Mouse (Mus musculus) myocyte (in vitro differentiated cells): Measurements from ENCODE around the gene Smarcc1.

Experiments used
- E2F4 ChIP-seq: IDR thresholded peaks from one replicate; pipeline ENCODE4 v1.6.1; 2011; ENCODE audit warnings: mild to moderate bottlenecking, control low read depth, moderate library complexity; ENCODE audit not compliant: insufficient read depth
- MAX ChIP-seq: IDR thresholded peaks from one replicate; pipeline ENCODE4 v1.6.1; 2011; ENCODE audit warnings: low read depth, mild to moderate bottlenecking, control low read depth
- MYOD1 ChIP-seq, 3 experiments: IDR thresholded peaks; one replicate each; pipeline ENCODE4 v1.6.1; 2011; ENCODE audit warnings: control low read depth in 2 of 3, low read depth in 2 of 3, mild to moderate bottlenecking in 2 of 3, moderate library complexity in 1 of 3; ENCODE audit not compliant: insufficient read length in 2 of 3, control insufficient read depth in 1 of 3
- MYOG ChIP-seq, 3 experiments: IDR thresholded peaks; one replicate each; pipeline ENCODE4 v1.6.1; 2011; ENCODE audit warnings: control low read depth in 2 of 3, low read depth in 2 of 3, mild to moderate bottlenecking in 2 of 3; ENCODE audit not compliant: insufficient read length in 2 of 3, control insufficient read depth in 1 of 3, insufficient read depth in 1 of 3
- POLR2A ChIP-seq: IDR thresholded peaks from one replicate; pipeline ENCODE4 v1.6.1; 2011; ENCODE audit warnings: low read depth, mild to moderate bottlenecking, control low read depth, moderate library complexity; ENCODE audit not compliant: insufficient read length
- POLR2AphosphoS2 ChIP-seq: IDR thresholded peaks from one replicate; pipeline ENCODE4 v1.6.1; 2011; ENCODE audit warnings: low read depth, control low read depth; ENCODE audit not compliant: insufficient read length
- REST ChIP-seq: IDR thresholded peaks from one replicate; pipeline ENCODE4 v1.6.1; 2011; ENCODE audit warnings: mild to moderate bottlenecking, control low read depth, moderate library complexity; ENCODE audit not compliant: insufficient read depth, insufficient read length
- TCF12 ChIP-seq: IDR thresholded peaks from one replicate; pipeline ENCODE4 v1.6.1; 2011; ENCODE audit warnings: mild to moderate bottlenecking, control low read depth; ENCODE audit not compliant: poor library complexity, insufficient read depth, severe bottlenecking
- TCF3 ChIP-seq: IDR thresholded peaks from one replicate; pipeline ENCODE4 v1.6.1; 2011; ENCODE audit warnings: low read depth, control low read depth; ENCODE audit not compliant: insufficient read length
- USF1 ChIP-seq: IDR thresholded peaks from one replicate; pipeline ENCODE4 v1.6.1; 2011; ENCODE audit warnings: low read depth, mild to moderate bottlenecking, control low read depth, moderate library complexity

- TF ChIP-seq POLR2A (no peak), E2F4 (no peak), MYOD1 (IDR thresholded peaks at IDR 0.05; ENCODE audit: control insufficient read depth in 1 of 3, insufficient read length in 2 of 3, low read depth in 2 of 3) (no peak), USF1 (no peak), MAX (no peak), REST (no peak), TCF3 (no peak), TCF12 (no peak), POLR2AphosphoS2 (no peak), MYOG (IDR thresholded peaks at IDR 0.05; ENCODE audit: control insufficient read depth in 1 of 3, insufficient read depth in 1 of 3, insufficient read length in 2 of 3, low read depth in 2 of 3) (no peak)
Observed at GRCm38 (mm10) chr9:110142097-110142496, 24.6 kb downstream of the Smarcc1 start.
